Mouse (Mus musculus) hindbrain, embryonic 16.5 days (tissue): ENCODE data around the gene Ripk3. TPM values are rescaled to one million over a fixed set of nuclear protein-coding genes. Genes with fewer than 3 reads are reported as not detected.
A peak's percentile ranks its signal among the peaks of the same experiment; 100 is the strongest.

ENCODE experiments used
- ATAC-seq: fragments of 200-750 bp; cut with Nextera tagmentation; 2 replicates; pipeline ENCODE4 v1.8.0; 2017; ENCODE audit warnings: moderate TSS enrichment, moderate library complexity
- H3K27ac ChIP-seq: fragments of 300-500 bp; sonication (generic); 2 replicates; pipeline ENCODE4 v1.5.1; 2014; ENCODE audit warnings: low read depth, mild to moderate bottlenecking, control low read depth, low read length, moderate library complexity
- H3K27me3 ChIP-seq: fragments of 300-500 bp; sonication (generic); replicated peaks from 2 replicates; pipeline ENCODE4 v1.6.1; 2014; ENCODE audit warnings: low read length; ENCODE audit not compliant: control insufficient read depth, insufficient read depth
- H3K36me3 ChIP-seq: fragments of 300-500 bp; sonication (generic); 2 replicates; pipeline ENCODE4 v1.6.1; 2014; ENCODE audit warnings: mild to moderate bottlenecking, low read length, moderate library complexity, mixed read lengths; ENCODE audit not compliant: control insufficient read depth, insufficient read depth
- H3K4me1 ChIP-seq: fragments of 300-500 bp; sonication (generic); 2 replicates; pipeline ENCODE4 v1.6.1; 2014; ENCODE audit warnings: low read depth, low read length; ENCODE audit not compliant: control insufficient read depth, insufficient read depth
- H3K4me2 ChIP-seq: fragments of 300-500 bp; sonication (generic); 2 replicates; pipeline ENCODE4 v1.6.1; 2014; ENCODE audit warnings: mild to moderate bottlenecking, low read length, control low read depth, moderate library complexity
- H3K4me3 ChIP-seq: fragments of 300-500 bp; sonication (generic); 2 replicates; pipeline ENCODE4 v1.5.1; 2014; ENCODE audit warnings: mild to moderate bottlenecking, low read length, control low read depth, moderate library complexity
- H3K9ac ChIP-seq: fragments of 300-500 bp; sonication (generic); 2 replicates; pipeline ENCODE4 v1.6.1; 2014; ENCODE audit warnings: low read depth, mild to moderate bottlenecking, control low read depth, low read length, moderate library complexity
- H3K9me3 ChIP-seq: fragments of 300-500 bp; sonication (generic); 2 replicates; pipeline ENCODE4 v1.6.1; 2014; ENCODE audit warnings: mild to moderate bottlenecking, low read length, moderate library complexity; ENCODE audit not compliant: control insufficient read depth
- WGBS: fragments of 180-500 bp; shearing (Covaris S2); extraction: QIAGEN DNeasy Blood & Tissue Kit; methylation state at CpG from one replicate; pipeline ENCODE4 v1.1.7; 2014; 5-methylcytosine and 5-hydroxymethylcytosine counted together
- polyA plus RNA-seq: library from polyadenylated mRNA; unstranded; fragments of >200 nt; fragmentation: Nextera tagmentation; extraction: Ambion mirVana; gene quantifications from 2 replicates; pipeline ENCODE4 v1.2.1, GENCODE M21; 2015

Ripk3 gene
- 2.3 and 3.6 TPM in 2 replicates for polyA plus RNA-seq

DNA sequence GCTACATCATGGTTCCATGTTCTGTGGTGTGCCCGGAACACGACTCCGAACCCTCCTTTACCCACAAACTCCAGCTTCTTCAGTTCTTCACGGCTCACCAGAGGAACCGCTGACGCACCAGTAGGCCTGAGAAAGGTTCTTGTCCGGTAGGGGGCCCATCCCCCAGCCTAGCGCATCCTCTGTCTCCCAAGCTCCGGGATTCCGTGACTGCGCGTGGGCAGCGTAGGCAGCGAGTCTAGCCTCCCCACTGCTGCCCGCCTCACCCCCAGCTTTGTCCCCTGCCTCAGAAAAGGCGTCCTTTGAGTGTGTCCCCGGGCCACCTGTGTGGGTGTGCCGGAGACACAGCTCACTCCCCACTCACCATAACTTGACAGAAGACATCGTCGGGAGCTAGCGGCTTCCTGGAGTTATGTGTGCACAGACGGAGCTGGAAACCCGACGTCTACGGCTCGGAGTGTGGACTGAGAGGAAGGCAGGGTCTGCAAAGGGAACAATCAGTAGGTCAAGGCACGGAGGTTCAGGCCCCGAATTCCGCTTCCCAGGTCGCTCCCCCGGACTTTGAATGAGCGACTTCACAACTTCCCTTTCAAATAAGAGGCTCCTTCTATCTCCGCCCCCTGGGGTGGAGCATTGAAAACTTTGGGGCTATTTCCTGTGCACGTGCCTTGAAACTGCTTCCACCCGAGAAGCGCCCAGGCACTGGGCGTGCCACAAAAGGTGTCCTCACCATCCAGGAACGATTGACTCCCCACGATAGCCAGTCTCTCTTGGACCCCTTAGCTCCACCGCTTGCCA is at the start of gene Ripk3:
Gene Ripk3 (minus strand): TSS at position 610 of the 795 bp plus-strand sequence.
- 5% methylated on average over 40 of the region's 40 CpGs for WGBS
- H3K27ac ChIP-seq: no peak within 1 kb of the TSS
- H3K9ac ChIP-seq: no peak within 1 kb of the TSS; the same call in 1 of the 2 replicates
- no peak for ATAC-seq
- H3K27me3 ChIP-seq: peaks cover 55% of the 10 kb centered on the region
- no peaks in the 10 kb centered on the region for H3K36me3 ChIP-seq
- H3K9me3 ChIP-seq: no peaks in the 10 kb centered on the region
- H3K4me1 ChIP-seq: peaks cover 8% of the 10 kb centered on the region
- peak within 1 kb of the TSS; percentile 52 for H3K4me2 ChIP-seq
- H3K4me3 ChIP-seq: peak within 1 kb of the TSS; percentile 10

- no peaks in the 10 kb centered on the region for H3K4me1 ChIP-seq
- H3K9me3 ChIP-seq: no peaks in the 10 kb centered on the region
- H3K27ac ChIP-seq: no peak overlapping the region
- no peaks in the 10 kb centered on the region for H3K27me3 ChIP-seq
- H3K9ac ChIP-seq: no peak overlapping the region
- H3K4me3 ChIP-seq: no peak overlapping the region
- no peak overlapping the region for H3K4me2 ChIP-seq
- ATAC-seq: no peak
- WGBS: 85% methylated on average over 5 of the region's 5 CpGs
- no peaks in the 10 kb centered on the region for H3K36me3 ChIP-seq
Measured at GRCm38 (mm10) chr14:55838312-55838711, 49.6 kb upstream of the Ripk3 start.

- Histone ChIP-seq H3K27ac (no peak overlapping the region), H3K9ac (no peak overlapping the region), H3K4me3 (no peak overlapping the region), H3K4me2 (no peak overlapping the region), H3K27me3 (no peaks in the 10 kb centered on the region), H3K9me3 (no peaks in the 10 kb centered on the region), H3K36me3 (no peaks in the 10 kb centered on the region), H3K4me1 (no peaks in the 10 kb centered on the region)
- ATAC-seq: no peak
- WGBS: 71% methylated on average over 5 of the region's 5 CpGs
Measured at GRCm38 (mm10) chr14:55834808-55835533, 46.3 kb upstream of the Ripk3 start.

DNA sequence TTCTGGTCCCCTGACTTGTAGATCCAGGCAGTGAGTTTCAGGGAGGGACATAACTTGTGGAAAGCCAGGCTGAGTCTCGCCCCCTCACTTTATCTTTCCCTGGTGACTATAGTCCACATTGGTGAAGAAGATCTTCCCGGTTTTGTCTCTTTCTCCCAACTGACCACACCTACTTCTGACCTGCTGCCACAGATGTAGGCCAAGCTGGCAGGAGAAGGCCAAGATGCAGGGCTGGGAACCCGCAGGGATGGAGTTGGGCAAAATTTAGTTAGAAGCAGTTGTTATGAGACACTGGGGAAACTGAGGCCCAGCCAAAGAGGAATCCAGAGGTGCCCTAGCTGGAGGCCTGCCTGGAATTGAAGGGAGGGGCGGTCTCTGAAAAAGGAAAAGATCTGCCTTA is 44.5 kb upstream of the Ripk3 start:
- H3K4me1 ChIP-seq: no peaks in the 10 kb centered on the region
- H3K27me3 ChIP-seq: no peaks in the 10 kb centered on the region
- no peaks in the 10 kb centered on the region for H3K9me3 ChIP-seq
- ATAC-seq: no peak
- no peak overlapping the region for H3K9ac ChIP-seq
- no peaks in the 10 kb centered on the region for H3K36me3 ChIP-seq
- H3K27ac ChIP-seq: no peak overlapping the region
- no peak overlapping the region for H3K4me3 ChIP-seq
- H3K4me2 ChIP-seq: no peak overlapping the region
- WGBS: 86% methylated on average over 4 of the region's 4 CpGs

- Histone ChIP-seq H3K4me2 (no peak overlapping the region), H3K9me3 (no peaks in the 10 kb centered on the region), H3K36me3 (no peaks in the 10 kb centered on the region), H3K27ac (no peak overlapping the region), H3K9ac (no peak overlapping the region), H3K27me3 (peaks cover 7% of the 10 kb centered on the region; the same call in 1 of the 2 replicates), H3K4me3 (no peak overlapping the region), H3K4me1 (peaks cover 12% of the 10 kb centered on the region)
- no peak for ATAC-seq
- WGBS: 85% methylated on average over 4 of the region's 4 CpGs
Measured at GRCm38 (mm10) chr14:55830331-55830730, 41.7 kb upstream of the Ripk3 start.

GRCm38 (mm10) chr14:55829854-55830253 is 41.2 kb upstream of the Ripk3 start:
- peaks cover 17% of the 10 kb centered on the region for H3K4me1 ChIP-seq
- no peak overlapping the region for H3K4me3 ChIP-seq
- 92% methylated on average over 16 of the region's 16 CpGs for WGBS
- no peak overlapping the region for H3K9ac ChIP-seq
- H3K4me2 ChIP-seq: no peak overlapping the region
- H3K36me3 ChIP-seq: no peaks in the 10 kb centered on the region
- H3K27me3 ChIP-seq: peaks cover 7% of the 10 kb centered on the region; the same call in 1 of the 2 replicates
- no peak for ATAC-seq
- H3K9me3 ChIP-seq: no peaks in the 10 kb centered on the region
- H3K27ac ChIP-seq: no peak overlapping the region

GRCm38 (mm10) chr14:55828716-55829263 is 40.1 kb upstream of the Ripk3 start:
- H3K27me3 ChIP-seq: peaks cover 7% of the 10 kb centered on the region; the same call in 1 of the 2 replicates
- no peaks in the 10 kb centered on the region for H3K9me3 ChIP-seq
- H3K9ac ChIP-seq: no peak overlapping the region
- no peak overlapping the region for H3K27ac ChIP-seq
- H3K4me2 ChIP-seq: no peak overlapping the region
- H3K4me3 ChIP-seq: no peak overlapping the region
- no peaks in the 10 kb centered on the region for H3K36me3 ChIP-seq
- 47% methylated on average over 3 of the region's 3 CpGs for WGBS
- peaks cover 27% of the 10 kb centered on the region for H3K4me1 ChIP-seq
- no peak for ATAC-seq

GRCm38 (mm10) chr14:55826551-55827340 is 38.1 kb upstream of the Ripk3 start:
- WGBS: 10% methylated on average over 41 of the region's 41 CpGs
- no peak overlapping the region for H3K27ac ChIP-seq
- ATAC-seq: no peak

More at GRCm38 (mm10) chr14:55826551-55827340, 38.1 kb upstream of the Ripk3 start:
- Histone ChIP-seq H3K9me3 (no peaks in the 10 kb centered on the region), H3K4me3 (peak overlapping the region; percentile 63), H3K4me2 (peak overlapping the region; percentile 85), H3K9ac (peak overlapping the region; percentile 54), H3K27me3 (peaks cover 7% of the 10 kb centered on the region; the same call in 1 of the 2 replicates), H3K36me3 (no peaks in the 10 kb centered on the region), H3K4me1 (peaks cover 31% of the 10 kb centered on the region)
